Mouse (Mus musculus): ENCODE results near the gene Atxn2l. TPM values are rescaled to one million over a fixed set of nuclear protein-coding genes. Genes with fewer than 3 reads are reported as not detected.
A peak's percentile ranks its signal among the peaks of the same experiment; 100 is the strongest.

Gene Atxn2l
- polyA plus RNA-seq, 1 experiment from 2014 or later: 58.6 TPM

- H3K4me2 ChIP-seq: no peak overlapping the region
These were observed 35.2 kb downstream of the Atxn2l start for GRCm38 (mm10) chr7:126467834-126468627.

GRCm38 (mm10) chr7:126467271-126467670 is 36.0 kb downstream of the Atxn2l start:
- DNase-seq (ENCODE audit: low spot score, missing footprints) (peak; percentile 90), ATAC-seq (ENCODE audit: low FRiP score) (no peak)
- Histone ChIP-seq H3K4me1 (ENCODE audit: control insufficient read depth, insufficient read depth, low read length) (no peaks in the 10 kb centered on the region), H3K4me3 (ENCODE audit: low read depth, low read length) (no peak overlapping the region), H3K36me3 (ENCODE audit: control insufficient read depth, insufficient read depth, low read length) (peaks cover 19% of the 10 kb centered on the region; the same call in 1 of the 2 replicates), H3K4me2 (no peak overlapping the region), H3K27ac (ENCODE audit: low read depth, low read length) (no peak overlapping the region), H3K9me3 (ENCODE audit: control insufficient read depth, low read length) (no peaks in the 10 kb centered on the region), H3K27me3 (ENCODE audit: control insufficient read depth, insufficient read depth, low read length) (no peaks in the 10 kb centered on the region), H3K9ac (ENCODE audit: low read length) (no peak overlapping the region)
- WGBS: 65% methylated on average over 5 of the region's 5 CpGs

More at GRCm38 (mm10) chr7:126467834-126468627, 35.2 kb downstream of the Atxn2l start:
- Histone ChIP-seq H3K36me3 (ENCODE audit: control insufficient read depth, insufficient read depth, low read length) (peaks cover 19% of the 10 kb centered on the region; the same call in 1 of the 2 replicates), H3K9ac (ENCODE audit: low read length) (no peak overlapping the region), H3K4me1 (ENCODE audit: control insufficient read depth, insufficient read depth, low read length) (no peaks in the 10 kb centered on the region), H3K9me3 (ENCODE audit: control insufficient read depth, low read length) (no peaks in the 10 kb centered on the region), H3K27me3 (ENCODE audit: control insufficient read depth, insufficient read depth, low read length) (no peaks in the 10 kb centered on the region), H3K27ac (ENCODE audit: low read depth, low read length) (no peak overlapping the region), H3K4me3 (ENCODE audit: low read depth, low read length) (no peak overlapping the region)
- ATAC-seq (ENCODE audit: low FRiP score) (no peak), DNase-seq (ENCODE audit: low spot score, missing footprints) (no peak)
- WGBS: 92% methylated on average over 18 of the region's 18 CpGs

- no peak for DNase-seq (ENCODE audit: low spot score, missing footprints)
- H3K27ac ChIP-seq (ENCODE audit: low read depth, low read length): no peak overlapping the region
- no peaks in the 10 kb centered on the region for H3K4me1 ChIP-seq (ENCODE audit: control insufficient read depth, insufficient read depth, low read length)
- no peak overlapping the region for H3K9ac ChIP-seq (ENCODE audit: low read length)
- H3K27me3 ChIP-seq (ENCODE audit: control insufficient read depth, insufficient read depth, low read length): no peaks in the 10 kb centered on the region
- 94% methylated on average over 5 of the region's 5 CpGs for WGBS
- H3K36me3 ChIP-seq (ENCODE audit: control insufficient read depth, insufficient read depth, low read length): peaks cover 19% of the 10 kb centered on the region; the same call in 1 of the 2 replicates
- no peak overlapping the region for H3K4me3 ChIP-seq (ENCODE audit: low read depth, low read length)
- no peak overlapping the region for H3K4me2 ChIP-seq
- no peak for ATAC-seq (ENCODE audit: low FRiP score)
- no peaks in the 10 kb centered on the region for H3K9me3 ChIP-seq (ENCODE audit: control insufficient read depth, low read length)
These were observed 36.5 kb downstream of the Atxn2l start for GRCm38 (mm10) chr7:126466707-126467106.

- Histone ChIP-seq H3K4me1 (ENCODE audit: control insufficient read depth, insufficient read depth, low read length) (no peaks in the 10 kb centered on the region), H3K4me2 (no peak overlapping the region), H3K36me3 (ENCODE audit: control insufficient read depth, insufficient read depth, low read length) (peaks cover 16% of the 10 kb centered on the region; the same call in 1 of the 2 replicates), H3K9me3 (ENCODE audit: control insufficient read depth, low read length) (no peaks in the 10 kb centered on the region), H3K27me3 (ENCODE audit: control insufficient read depth, insufficient read depth, low read length) (no peaks in the 10 kb centered on the region), H3K27ac (ENCODE audit: low read depth, low read length) (no peak overlapping the region), H3K4me3 (ENCODE audit: low read depth, low read length) (no peak overlapping the region), H3K9ac (ENCODE audit: low read length) (no peak overlapping the region)
- 76% methylated on average over 9 of the region's 9 CpGs for WGBS
- no peak for ATAC-seq (ENCODE audit: low FRiP score)
- DNase-seq (ENCODE audit: low spot score, missing footprints): no peak
These were observed 37.1 kb downstream of the Atxn2l start for GRCm38 (mm10) chr7:126466116-126466515.

GRCm38 (mm10) chr7:126465246-126466030 is 37.8 kb downstream of the Atxn2l start:
- H3K27ac ChIP-seq (ENCODE audit: low read depth, low read length): no peak overlapping the region
- no peak for ATAC-seq (ENCODE audit: low FRiP score)
- no peak overlapping the region for H3K4me3 ChIP-seq (ENCODE audit: low read depth, low read length)
- H3K9ac ChIP-seq (ENCODE audit: low read length): no peak overlapping the region
- H3K27me3 ChIP-seq (ENCODE audit: control insufficient read depth, insufficient read depth, low read length): no peaks in the 10 kb centered on the region
- H3K36me3 ChIP-seq (ENCODE audit: control insufficient read depth, insufficient read depth, low read length): peaks cover 14% of the 10 kb centered on the region; the same call in 1 of the 2 replicates
- 55% methylated on average over 7 of the region's 7 CpGs for WGBS
- H3K4me1 ChIP-seq (ENCODE audit: control insufficient read depth, insufficient read depth, low read length): no peaks in the 10 kb centered on the region
- no peaks in the 10 kb centered on the region for H3K9me3 ChIP-seq (ENCODE audit: control insufficient read depth, low read length)
- H3K4me2 ChIP-seq: no peak overlapping the region
- no peak for DNase-seq (ENCODE audit: low spot score, missing footprints)

- no peak for DNase-seq (ENCODE audit: low spot score, missing footprints)
- no peak overlapping the region for H3K9ac ChIP-seq (ENCODE audit: low read length)
- 47% methylated on average over 5 of the region's 5 CpGs for WGBS
- no peak overlapping the region for H3K27ac ChIP-seq (ENCODE audit: low read depth, low read length)
- no peak for ATAC-seq (ENCODE audit: low FRiP score)
- no peaks in the 10 kb centered on the region for H3K4me1 ChIP-seq (ENCODE audit: control insufficient read depth, insufficient read depth, low read length)
- H3K9me3 ChIP-seq (ENCODE audit: control insufficient read depth, low read length): no peaks in the 10 kb centered on the region
- no peak overlapping the region for H3K4me3 ChIP-seq (ENCODE audit: low read depth, low read length)
- H3K27me3 ChIP-seq (ENCODE audit: control insufficient read depth, insufficient read depth, low read length): no peaks in the 10 kb centered on the region
- H3K4me2 ChIP-seq: no peak overlapping the region
- peaks cover 14% of the 10 kb centered on the region; the same call in 1 of the 2 replicates for H3K36me3 ChIP-seq (ENCODE audit: control insufficient read depth, insufficient read depth, low read length)
These were observed 38.4 kb downstream of the Atxn2l start for GRCm38 (mm10) chr7:126464836-126465235.

GRCm38 (mm10) chr7:126464121-126464520 is 39.1 kb downstream of the Atxn2l start:
- Histone ChIP-seq H3K9ac (ENCODE audit: low read length) (no peak overlapping the region), H3K27me3 (ENCODE audit: control insufficient read depth, insufficient read depth, low read length) (no peaks in the 10 kb centered on the region), H3K4me2 (no peak overlapping the region), H3K27ac (ENCODE audit: low read depth, low read length) (no peak overlapping the region), H3K4me3 (ENCODE audit: low read depth, low read length) (no peak overlapping the region), H3K4me1 (ENCODE audit: control insufficient read depth, insufficient read depth, low read length) (no peaks in the 10 kb centered on the region), H3K36me3 (ENCODE audit: control insufficient read depth, insufficient read depth, low read length) (peaks cover 9% of the 10 kb centered on the region; the same call in 1 of the 2 replicates), H3K9me3 (ENCODE audit: control insufficient read depth, low read length) (no peaks in the 10 kb centered on the region)
- WGBS: 51% methylated on average over 4 of the region's 4 CpGs
- ATAC-seq (ENCODE audit: low FRiP score) (no peak), DNase-seq (ENCODE audit: low spot score, missing footprints) (no peak)

GRCm38 (mm10) chr7:126463547-126463946 is 39.7 kb downstream of the Atxn2l start:
- 48% methylated on average over 4 of the region's 4 CpGs for WGBS
- H3K9me3 ChIP-seq (ENCODE audit: control insufficient read depth, low read length): no peaks in the 10 kb centered on the region
- no peak overlapping the region for H3K27ac ChIP-seq (ENCODE audit: low read depth, low read length)
- peaks cover 6% of the 10 kb centered on the region; the same call in 1 of the 2 replicates for H3K36me3 ChIP-seq (ENCODE audit: control insufficient read depth, insufficient read depth, low read length)
- no peak for ATAC-seq (ENCODE audit: low FRiP score)
- no peaks in the 10 kb centered on the region for H3K4me1 ChIP-seq (ENCODE audit: control insufficient read depth, insufficient read depth, low read length)
- no peak overlapping the region for H3K9ac ChIP-seq (ENCODE audit: low read length)
- H3K4me3 ChIP-seq (ENCODE audit: low read depth, low read length): no peak overlapping the region
- no peak for DNase-seq (ENCODE audit: low spot score, missing footprints)
- H3K27me3 ChIP-seq (ENCODE audit: control insufficient read depth, insufficient read depth, low read length): no peaks in the 10 kb centered on the region
- H3K4me2 ChIP-seq: no peak overlapping the region

- no peaks in the 10 kb centered on the region for H3K9me3 ChIP-seq (ENCODE audit: control insufficient read depth, low read length)
- DNase-seq (ENCODE audit: low spot score, missing footprints): no peak
- WGBS: 46% methylated on average over 5 of the region's 5 CpGs
- H3K4me3 ChIP-seq (ENCODE audit: low read depth, low read length): no peak within 1 kb of the TSS
- peaks cover 6% of the 10 kb centered on the region; the same call in 1 of the 2 replicates for H3K36me3 ChIP-seq (ENCODE audit: control insufficient read depth, insufficient read depth, low read length)
- H3K4me1 ChIP-seq (ENCODE audit: control insufficient read depth, insufficient read depth, low read length): no peaks in the 10 kb centered on the region
- H3K9ac ChIP-seq (ENCODE audit: low read length): no peak within 1 kb of the TSS
- H3K27ac ChIP-seq (ENCODE audit: low read depth, low read length): no peak within 1 kb of the TSS
- no peak for ATAC-seq (ENCODE audit: low FRiP score)
- no peaks in the 10 kb centered on the region for H3K27me3 ChIP-seq (ENCODE audit: control insufficient read depth, insufficient read depth, low read length)
- H3K4me2 ChIP-seq: no peak within 1 kb of the TSS
These were observed 40.2 kb downstream of the Atxn2l start, which contains the start of gene Atp2a1 for GRCm38 (mm10) chr7:126463004-126463403. TSS of gene Atp2a1 (minus strand) at chr7:126463108.

Data from midbrain, embryonic 11.5 days (tissue).